Mouse (Mus musculus): ENCODE results near the gene Ccdc85c.

Gene Ccdc85c

GRCm38 (mm10) chr12:108265831-108266619, 9.2 kb downstream of the Ccdc85c start:
- DNase-seq, result peak; percentile 42

GRCm38 (mm10) chr12:108264918-108265317, 10.3 kb downstream of the Ccdc85c start:
- DNase-seq, result no peak

- no peak for DNase-seq
Observed at GRCm38 (mm10) chr12:108260950-108261349, 14.3 kb downstream of the Ccdc85c start.

- no peak for DNase-seq
Observed at GRCm38 (mm10) chr12:108259322-108260049, 15.7 kb downstream of the Ccdc85c start.

- DNase-seq, result no peak
Observed at GRCm38 (mm10) chr12:108256734-108257133, 18.5 kb downstream of the Ccdc85c start.

GRCm38 (mm10) chr12:108255960-108256359, 19.3 kb downstream of the Ccdc85c start:
- no peak for DNase-seq

- DNase-seq, result peak; percentile 65
Observed at GRCm38 (mm10) chr12:108255511-108255919, 19.7 kb downstream of the Ccdc85c start.

- no peak for DNase-seq
Observed at GRCm38 (mm10) chr12:108253042-108253441, 22.2 kb downstream of the Ccdc85c start.

GRCm38 (mm10) chr12:108251825-108252542, 23.2 kb downstream of the Ccdc85c start:
- DNase-seq, result no peak

- DNase-seq, result no peak
Observed at GRCm38 (mm10) chr12:108251034-108251792, 24.0 kb downstream of the Ccdc85c start.

- DNase-seq, result no peak
Observed at GRCm38 (mm10) chr12:108249522-108249921, 25.7 kb downstream of the Ccdc85c start.

- no peak for DNase-seq
Observed at GRCm38 (mm10) chr12:108249019-108249418, 26.2 kb downstream of the Ccdc85c start.

- DNase-seq, result no peak
Observed at GRCm38 (mm10) chr12:108246759-108247500, 28.3 kb downstream of the Ccdc85c start.

GRCm38 (mm10) chr12:108245579-108245978, 29.6 kb downstream of the Ccdc85c start:
- no peak for DNase-seq

GRCm38 (mm10) chr12:108244778-108245177, 30.4 kb downstream of the Ccdc85c start:
- DNase-seq, result no peak

GRCm38 (mm10) chr12:108242243-108242745, 32.9 kb downstream of the Ccdc85c start:
- DNase-seq, result no peak

- DNase-seq, result no peak
Observed at GRCm38 (mm10) chr12:108241626-108242025, 33.6 kb downstream of the Ccdc85c start.

- peak; percentile 67 for DNase-seq
Observed at GRCm38 (mm10) chr12:108240953-108241588, 34.2 kb downstream of the Ccdc85c start.

GRCm38 (mm10) chr12:108240401-108240890, 34.8 kb downstream of the Ccdc85c start:
- DNase-seq, result no peak

- peak; percentile 64 for DNase-seq
Observed at GRCm38 (mm10) chr12:108239441-108239840, 35.8 kb downstream of the Ccdc85c start.
